22 mouse cellular contexts compared by ENCODE assay signal in genomic region chr2:20959045-20959444, GRCm38 (mm10). TPM values are rescaled to one million over a fixed set of nuclear protein-coding genes. Genes with fewer than 3 reads are reported as not detected.
DNase-seq lines count a peak whose midpoint lies in the region; ATAC-seq and TF ChIP-seq lines count a peak whose summit lies in the region.
"Had no signal": no experiment of that assay in that cellular context is flagged by ENCODE, and none has a peak within 500 bp of the region (broad histone marks: within the 10 kb centered on the region; RNA-seq: fewer than 3 reads in every experiment).

No protein-coding gene starts in this region.

- DNase-seq in cerebellum, adult 2 months: peak; percentile 5 to 8
- DNase-seq in layer of hippocampus, adult 2 months (ENCODE audit: low spot score in 2 of 2): no peak
- no peak for DNase-seq in layer of hippocampus, adult 8-10 months (ENCODE audit: low spot score in 2 of 2)
- no peak for DNase-seq in liver, embryonic 11.5 days (ENCODE audit: low spot score)
- no peak for DNase-seq in urinary bladder, postnatal 36 days (ENCODE audit: low spot score in 2 of 2)
- DNase-seq in urinary bladder, postnatal 10 days (ENCODE audit: low spot score): no peak
- DNase-seq: adrenal gland, postnatal 14 days; cerebellum, adult 11-12 months; gastrocnemius, postnatal 14 days; heart, adult 2 months; heart, postnatal 36 days; kidney, postnatal 4 days; midbrain, embryonic 14.5 days had no signal

- H3K27ac ChIP-seq in cerebellum, adult 2 months (ENCODE audit: insufficient read depth, low read length): no peak overlapping the region
- H3K27ac ChIP-seq in layer of hippocampus, adult 2 months: peak overlapping the region; percentile 96; the same call in 1 of the 2 replicates
- 0 out of 2 replicates have a peak overlapping the region, but pooled peaks have one; percentile 32 for H3K27ac ChIP-seq in liver, embryonic 11.5 days (ENCODE audit: low read depth, low read length)
- H3K27ac ChIP-seq: forebrain, embryonic 12.5 days; heart, adult 2 months; hindbrain, embryonic 14.5 days; kidney, embryonic 15.5 days; limb, embryonic 12.5 days had no signal

- no peak overlapping the region for H3K9ac ChIP-seq in liver, embryonic 11.5 days (ENCODE audit: low read depth, low read length)
- H3K9ac ChIP-seq: forebrain, embryonic 12.5 days; hindbrain, embryonic 14.5 days; kidney, embryonic 15.5 days; limb, embryonic 12.5 days had no signal

- H3K36me3 ChIP-seq in liver, embryonic 11.5 days (ENCODE audit: control insufficient read depth, insufficient read depth, low read length): no peaks in the 10 kb centered on the region
- H3K36me3 ChIP-seq: forebrain, embryonic 12.5 days; kidney, embryonic 15.5 days; limb, embryonic 12.5 days had no signal

- ATAC-seq in cerebellum, adult (ENCODE audit: insufficient number of reproducible peaks, low FRiP score, low TSS enrichment): no peak
- ATAC-seq in liver, embryonic 11.5 days (replicated peaks; ENCODE audit: low FRiP score): peak; percentile 84
- peak; percentile 62 for ATAC-seq in megakaryocyte progenitor cell, adult 5-6 weeks (replicated peaks; ENCODE audit: poor library complexity)
- ATAC-seq: activated CD4-positive, CD25-positive, alpha-beta regulatory T cell, adult 4 months; intestine, embryonic 16.5 days had no signal

- WGBS in cerebellum, adult 2 months: 51% methylated on average over 2 of the region's 2 CpGs
- 23% methylated on average over 2 of the region's 2 CpGs for WGBS in liver, embryonic 11.5 days

- H3K4me1 ChIP-seq in cerebellum, adult 2 months (ENCODE audit: control insufficient read depth, insufficient read depth, low read length): peaks cover 24% of the 10 kb centered on the region; the same call in 1 of the 2 replicates
- peaks cover 40% of the 10 kb centered on the region for H3K4me1 ChIP-seq in liver, embryonic 11.5 days (replicated peaks; ENCODE audit: control insufficient read depth, insufficient read depth, low read length)

- no peak for TF ChIP-seq CTCF in cerebellum, adult 2 months (IDR thresholded peaks at IDR 0.05; ENCODE audit: borderline replicate concordance, insufficient read depth, low read depth, low read length)
- TF ChIP-seq CTCF in layer of hippocampus, adult 2 months (conservative IDR thresholded peaks at IDR 0.05): no peak

- no peaks in the 10 kb centered on the region for H3K9me3 ChIP-seq in liver, embryonic 11.5 days (ENCODE audit: control insufficient read depth, low read length)
- H3K9me3 ChIP-seq: forebrain, embryonic 12.5 days; kidney, embryonic 15.5 days; limb, embryonic 12.5 days had no signal

- TF ChIP-seq POLR2A in cerebellum, adult 2 months (IDR thresholded peaks at IDR 0.05; ENCODE audit: borderline replicate concordance, insufficient read depth, low read length): no peak

- no peak overlapping the region for H3K4me2 ChIP-seq in liver, embryonic 11.5 days
- H3K4me2 ChIP-seq: forebrain, embryonic 12.5 days; hindbrain, embryonic 14.5 days; kidney, embryonic 15.5 days; limb, embryonic 12.5 days had no signal

- H3K4me3 ChIP-seq in cerebellum, adult 2 months (replicated peaks; ENCODE audit: insufficient read depth, low read depth, low read length): no peak overlapping the region
- no peak overlapping the region for H3K4me3 ChIP-seq in layer of hippocampus, adult 2 months
- no peak overlapping the region for H3K4me3 ChIP-seq in liver, embryonic 11.5 days (ENCODE audit: low read depth, low read length)
- H3K4me3 ChIP-seq: forebrain, embryonic 12.5 days; heart, adult 2 months; kidney, embryonic 15.5 days; limb, embryonic 12.5 days; myocyte had no signal

- H3K27me3 ChIP-seq in cerebellum, adult 2 months (ENCODE audit: control insufficient read depth, insufficient read depth, low read length): no peaks in the 10 kb centered on the region
- H3K27me3 ChIP-seq in liver, embryonic 11.5 days (replicated peaks; ENCODE audit: control insufficient read depth, insufficient read depth, low read length): no peaks in the 10 kb centered on the region
- H3K27me3 ChIP-seq: forebrain, embryonic 12.5 days; kidney, embryonic 15.5 days; limb, embryonic 12.5 days had no signal

RNA-seq across cellular contexts. Expression of gene Arhgap21, which starts 9.6 kb away (rescaled TPM):
- 213 and 231 TPM in 2 replicates for polyA plus RNA-seq in cerebellum, adult 2 months (2012; rRNA removed)
- 100 to 1,000 TPM; 358 to 386 TPM for total RNA-seq in layer of hippocampus, adult 2 months (2021)
- total RNA-seq in layer of hippocampus, adult 8-10 months (2022): 100 to 1,000 TPM; 309 to 366 (median 334) TPM
- polyA plus RNA-seq in liver, embryonic 11.5 days (2014; fragmentation: Nextera tagmentation; extraction: Ambion mirVana): 14.2 and 15.3 TPM in 2 replicates
- 34.4 and 37.6 TPM in 2 replicates for total RNA-seq in megakaryocyte progenitor cell, adult 5-6 weeks (2015)
- total RNA-seq in megakaryocyte progenitor cell, adult 5-6 weeks (2017): 15.3 and 28.7 TPM in 2 replicates

Comparison
In these comparisons a context has a peak if more than half of its experiments do, and no peak if none do; other contexts are left out.
1. DNase-seq: peak in cerebellum, adult 2 months (2 of 2); none in layer of hippocampus, adult 2 months (0 of 2), layer of hippocampus, adult 8-10 months (0 of 2), liver, embryonic 11.5 days (single experiment), urinary bladder, postnatal 36 days (0 of 2) and urinary bladder, postnatal 10 days (single experiment).
2. RNA of gene Arhgap21, which starts 9.6 kb away (total RNA-seq): 358 to 386 TPM in layer of hippocampus, adult 2 months and 309 to 366 TPM in layer of hippocampus, adult 8-10 months; 15.3 to 37.6 TPM in megakaryocyte progenitor cell, adult 5-6 weeks; every median in the first group is over 4 times any median in the second.